Mouse (Mus musculus) neural tube, embryonic 11.5 days (tissue): ENCODE results near the gene Kcnh1. TPM values are rescaled to one million over a fixed set of nuclear protein-coding genes. Genes with fewer than 3 reads are reported as not detected.

ENCODE experiments used
- ATAC-seq: fragments of 200-750 bp; cut with Nextera tagmentation; 2 replicates; pipeline ENCODE4 v1.8.0; 2017; ENCODE audit warnings: moderate number of reproducible peaks, mild to moderate bottlenecking, moderate TSS enrichment, moderate library complexity; ENCODE audit not compliant: insufficient read depth, low FRiP score, low TSS enrichment
- DNase-seq: peaks from one replicate; pipeline ENCODE4 v3.0.0-alpha.2; 2015; ENCODE audit warnings: low spot score
- H3K27ac ChIP-seq: fragments of 300-500 bp; sonication (generic); 2 replicates; pipeline ENCODE4 v1.5.1; 2014; ENCODE audit warnings: low read depth, mild to moderate bottlenecking, low read length
- H3K27me3 ChIP-seq: fragments of 300-500 bp; sonication (generic); 2 replicates; pipeline ENCODE4 v1.6.1; 2014; ENCODE audit warnings: mild to moderate bottlenecking, low read length, mixed read lengths; ENCODE audit not compliant: control insufficient read depth, insufficient read depth
- H3K36me3 ChIP-seq: fragments of 300-500 bp; sonication (generic); 2 replicates; pipeline ENCODE4 v1.6.1; 2014; ENCODE audit warnings: mild to moderate bottlenecking, low read length, moderate library complexity, mixed read lengths; ENCODE audit not compliant: control insufficient read depth, insufficient read depth
- H3K4me1 ChIP-seq: fragments of 300-500 bp; sonication (generic); 2 replicates; pipeline ENCODE4 v1.6.1; 2014; ENCODE audit warnings: low read length, mixed read lengths; ENCODE audit not compliant: control insufficient read depth, insufficient read depth
- H3K4me2 ChIP-seq: fragments of 300-500 bp; sonication (generic); 2 replicates; pipeline ENCODE4 v1.6.1; 2014; ENCODE audit warnings: low read depth, mild to moderate bottlenecking, moderate library complexity
- H3K4me3 ChIP-seq: fragments of 300-500 bp; sonication (generic); 2 replicates; pipeline ENCODE4 v1.5.1; 2014; ENCODE audit warnings: low read depth, low read length
- H3K9ac ChIP-seq: fragments of 300-500 bp; sonication (generic); 2 replicates; pipeline ENCODE4 v1.6.1; 2014; ENCODE audit warnings: mild to moderate bottlenecking, low read length
- H3K9me3 ChIP-seq: fragments of 300-500 bp; sonication (generic); 2 replicates; pipeline ENCODE4 v1.6.1; 2016; ENCODE audit warnings: low read length; ENCODE audit not compliant: control insufficient read depth
- WGBS: fragments of 180-500 bp; shearing (Covaris S2); extraction: QIAGEN DNeasy Blood & Tissue Kit; methylation state at CpG from one replicate; pipeline ENCODE4 v1.1.7; 2014; 5-methylcytosine and 5-hydroxymethylcytosine counted together
- polyA plus RNA-seq: library from polyadenylated mRNA; unstranded; fragments of >200 nt; fragmentation: Nextera tagmentation; extraction: Ambion mirVana; gene quantifications from 2 replicates; pipeline ENCODE4 v1.2.1, GENCODE M21; 2014

Gene Kcnh1
- polyA plus RNA-seq, 1 experiment from 2014 or later = 1.0 TPM

DNA sequence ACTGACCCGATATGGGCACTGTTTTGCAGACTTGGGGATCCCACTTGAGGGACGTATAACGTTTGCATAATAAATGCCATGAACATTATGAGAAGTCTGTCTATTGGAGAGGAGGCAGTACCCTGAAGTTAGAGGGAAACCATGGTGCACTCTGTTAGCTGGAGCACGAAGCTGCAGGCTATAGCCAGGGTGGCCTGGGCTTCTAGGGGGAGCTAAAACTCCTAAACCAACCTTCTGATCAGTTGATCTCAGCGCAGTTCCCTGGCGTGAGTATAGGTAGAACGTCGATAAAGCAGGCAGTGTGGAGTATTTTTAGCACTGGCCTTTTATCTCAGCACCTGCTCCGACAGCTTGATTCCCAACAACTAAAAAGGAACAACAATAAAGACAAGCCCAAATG is 2.1 kb downstream of the Kcnh1 start:
- Histone ChIP-seq H3K9me3 (no peaks in the 10 kb centered on the region), H3K27me3 (peaks cover 14% of the 10 kb centered on the region), H3K36me3 (no peaks in the 10 kb centered on the region), H3K4me1 (no peaks in the 10 kb centered on the region; the same call in 1 of the 2 replicates), H3K4me2 (no peak overlapping the region), H3K4me3 (no peak overlapping the region), H3K27ac (no peak overlapping the region), H3K9ac (no peak overlapping the region)
- no peak for ATAC-seq
- no peak for DNase-seq
- 73% methylated on average over 9 of the region's 9 CpGs for WGBS

DNA sequence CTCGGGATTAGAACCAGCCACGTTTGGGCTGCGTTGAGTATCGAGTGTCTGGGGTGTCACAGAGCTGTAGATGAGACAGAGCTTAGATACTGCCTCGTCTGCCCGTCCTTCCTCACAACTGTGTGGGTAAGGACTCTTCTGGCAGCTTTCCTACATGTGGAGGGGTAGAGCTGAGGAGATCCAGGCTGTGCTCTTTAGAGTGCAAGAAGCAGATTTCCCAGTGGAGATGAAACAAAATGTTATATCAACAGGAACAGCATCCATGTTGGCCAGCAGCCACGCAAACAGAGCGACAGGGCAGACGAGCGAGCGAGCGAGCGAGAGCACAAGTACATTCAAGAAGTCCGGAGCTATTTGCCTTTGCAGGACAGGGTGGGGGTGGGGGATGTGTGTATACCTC is 3.1 kb downstream of the Kcnh1 start:
- ATAC-seq = no peak
- no peak for DNase-seq
- peaks cover 14% of the 10 kb centered on the region for H3K27me3 ChIP-seq
- H3K9ac ChIP-seq = no peak overlapping the region
- no peak overlapping the region for H3K4me2 ChIP-seq
- no peaks in the 10 kb centered on the region for H3K9me3 ChIP-seq
- 80% methylated on average over 14 of the region's 14 CpGs for WGBS
- no peak overlapping the region for H3K4me3 ChIP-seq
- no peaks in the 10 kb centered on the region; the same call in 1 of the 2 replicates for H3K4me1 ChIP-seq
- H3K27ac ChIP-seq = no peak overlapping the region
- no peaks in the 10 kb centered on the region for H3K36me3 ChIP-seq

DNA sequence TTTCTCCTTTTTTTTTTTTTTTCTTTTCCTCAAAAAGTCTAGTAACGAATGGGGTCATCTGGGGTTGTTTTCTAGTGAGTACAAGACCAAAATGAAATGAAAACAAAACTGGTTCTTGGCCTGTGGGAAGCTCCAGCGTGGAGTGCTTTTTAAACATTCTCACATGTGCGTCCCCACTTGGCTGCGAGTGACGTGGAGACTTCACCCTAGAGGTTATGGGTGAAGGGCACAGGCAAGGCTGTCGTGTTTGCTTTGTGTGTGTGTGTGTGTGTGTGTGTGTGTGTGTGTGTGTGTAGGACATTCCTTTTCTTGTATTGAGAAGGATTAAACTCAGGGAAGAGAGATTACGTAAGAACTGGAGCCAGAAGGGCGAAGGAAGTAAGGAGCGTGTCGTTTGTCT is 6.9 kb downstream of the Kcnh1 start:
- WGBS = 70% methylated on average over 10 of the region's 10 CpGs
- Histone ChIP-seq H3K36me3 (no peaks in the 10 kb centered on the region), H3K4me2 (no peak overlapping the region), H3K27me3 (no peaks in the 10 kb centered on the region), H3K4me3 (no peak overlapping the region), H3K4me1 (no peaks in the 10 kb centered on the region), H3K27ac (no peak overlapping the region), H3K9me3 (no peaks in the 10 kb centered on the region), H3K9ac (no peak overlapping the region)
- ATAC-seq = no peak
- no peak for DNase-seq

DNA sequence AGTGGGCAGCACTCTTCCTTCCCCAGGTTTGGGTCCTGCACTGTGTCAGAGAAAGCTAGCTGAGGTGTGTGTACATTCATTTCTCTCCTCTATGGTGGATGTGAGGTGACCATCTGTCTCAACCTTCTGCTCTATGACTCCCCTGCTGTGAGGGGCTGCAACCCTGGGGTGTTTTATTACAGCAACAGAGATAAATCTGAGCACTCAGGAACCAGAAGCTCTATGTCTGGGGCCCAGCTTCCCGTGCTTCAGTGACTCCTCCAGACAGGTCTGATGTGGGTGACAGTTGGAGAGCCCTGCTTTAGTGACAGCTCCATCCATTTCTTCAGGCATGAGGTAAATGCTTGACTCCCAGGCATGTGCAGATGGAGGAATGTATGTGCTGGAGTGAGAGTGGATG is 12.4 kb downstream of the Kcnh1 start:
- DNase-seq (no peak), ATAC-seq (no peak)
- H3K4me2 ChIP-seq = no peak overlapping the region
- H3K9me3 ChIP-seq = no peaks in the 10 kb centered on the region
- WGBS = 13% methylated on average over 1 of the region's 1 CpGs
- no peaks in the 10 kb centered on the region for H3K36me3 ChIP-seq
- H3K4me3 ChIP-seq = no peak overlapping the region
- H3K27ac ChIP-seq = no peak overlapping the region
- H3K4me1 ChIP-seq = no peaks in the 10 kb centered on the region
- no peak overlapping the region for H3K9ac ChIP-seq
- no peaks in the 10 kb centered on the region for H3K27me3 ChIP-seq

DNA sequence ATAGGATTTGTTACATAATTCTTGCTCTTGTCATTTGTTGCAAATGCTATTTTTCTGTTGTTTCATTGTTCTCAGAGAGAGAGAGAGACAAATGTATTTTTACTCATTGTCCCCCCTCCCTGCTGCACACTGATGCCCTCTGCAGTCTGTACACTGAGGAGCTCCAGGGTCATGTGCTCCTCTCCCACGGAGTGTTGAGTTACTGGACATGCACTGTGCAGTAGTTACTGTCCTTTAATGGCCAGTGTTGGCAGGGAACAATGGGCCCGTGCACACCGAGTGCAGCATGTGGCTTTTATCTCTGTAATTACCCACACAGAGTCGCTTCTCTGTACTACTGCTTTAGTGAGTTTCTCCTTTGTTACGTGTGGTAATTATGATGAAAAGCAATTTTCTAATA is 17.4 kb downstream of the Kcnh1 start:
- H3K4me1 ChIP-seq = no peaks in the 10 kb centered on the region
- no peaks in the 10 kb centered on the region for H3K9me3 ChIP-seq
- no peaks in the 10 kb centered on the region for H3K36me3 ChIP-seq
- H3K4me3 ChIP-seq = no peak overlapping the region
- no peak for ATAC-seq
- DNase-seq = no peak
- no peak overlapping the region for H3K4me2 ChIP-seq
- WGBS = 40% methylated on average over 5 of the region's 5 CpGs
- H3K27ac ChIP-seq = no peak overlapping the region
- H3K27me3 ChIP-seq = no peaks in the 10 kb centered on the region
- no peak overlapping the region for H3K9ac ChIP-seq

DNA sequence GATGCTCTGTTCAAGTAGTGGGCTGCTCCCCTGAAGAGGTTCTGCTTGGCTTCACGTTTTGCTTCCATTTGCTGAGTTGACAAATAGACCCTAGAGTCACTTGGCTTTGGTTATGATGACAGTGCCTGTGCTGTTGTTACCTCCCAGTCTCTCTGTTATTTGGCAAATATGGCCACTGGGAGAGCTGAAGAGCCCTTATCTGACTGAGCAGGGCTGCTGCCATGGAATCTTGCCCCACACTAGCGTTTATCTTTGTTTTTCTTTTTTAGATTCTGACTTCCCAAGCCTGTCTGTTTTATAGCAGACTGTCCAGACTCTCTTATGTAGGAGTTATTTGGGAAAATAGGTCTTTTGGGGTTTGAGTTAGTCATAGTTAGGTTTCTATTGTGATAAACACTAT is 21.9 kb downstream of the Kcnh1 start:
- no peaks in the 10 kb centered on the region for H3K4me1 ChIP-seq
- no peak overlapping the region for H3K9ac ChIP-seq
- no peak overlapping the region for H3K4me2 ChIP-seq
- H3K4me3 ChIP-seq = no peak overlapping the region
- no peaks in the 10 kb centered on the region for H3K36me3 ChIP-seq
- no peaks in the 10 kb centered on the region for H3K9me3 ChIP-seq
- 78% methylated on average over 2 of the region's 2 CpGs for WGBS
- ATAC-seq = no peak
- no peaks in the 10 kb centered on the region for H3K27me3 ChIP-seq
- H3K27ac ChIP-seq = no peak overlapping the region
- DNase-seq = no peak

DNA sequence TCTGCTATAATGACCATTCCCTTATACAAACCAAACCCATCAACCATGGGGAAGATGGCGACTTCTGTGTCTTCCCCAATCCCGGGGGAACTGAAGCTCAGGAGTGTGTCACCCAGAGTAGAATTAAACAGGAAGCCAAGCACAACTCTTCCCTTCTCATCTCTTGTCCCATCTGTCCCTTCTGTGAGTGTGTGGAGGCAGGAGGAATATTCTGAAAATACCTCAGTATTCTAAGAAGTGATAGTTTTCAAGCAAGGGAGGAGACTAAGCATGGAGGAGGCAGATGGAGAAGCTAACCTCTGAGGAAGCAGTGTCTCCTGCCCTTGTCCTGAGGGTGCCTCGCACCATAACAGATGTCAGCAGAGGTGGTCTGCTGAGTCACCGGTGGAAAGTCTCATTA is 24.1 kb downstream of the Kcnh1 start:
- no peak overlapping the region for H3K4me2 ChIP-seq
- no peaks in the 10 kb centered on the region for H3K4me1 ChIP-seq
- H3K36me3 ChIP-seq = no peaks in the 10 kb centered on the region
- DNase-seq = no peak
- 89% methylated on average over 4 of the region's 4 CpGs for WGBS
- ATAC-seq = no peak
- H3K4me3 ChIP-seq = no peak overlapping the region
- H3K9ac ChIP-seq = no peak overlapping the region
- H3K9me3 ChIP-seq = no peaks in the 10 kb centered on the region
- no peaks in the 10 kb centered on the region for H3K27me3 ChIP-seq
- no peak overlapping the region for H3K27ac ChIP-seq

DNA sequence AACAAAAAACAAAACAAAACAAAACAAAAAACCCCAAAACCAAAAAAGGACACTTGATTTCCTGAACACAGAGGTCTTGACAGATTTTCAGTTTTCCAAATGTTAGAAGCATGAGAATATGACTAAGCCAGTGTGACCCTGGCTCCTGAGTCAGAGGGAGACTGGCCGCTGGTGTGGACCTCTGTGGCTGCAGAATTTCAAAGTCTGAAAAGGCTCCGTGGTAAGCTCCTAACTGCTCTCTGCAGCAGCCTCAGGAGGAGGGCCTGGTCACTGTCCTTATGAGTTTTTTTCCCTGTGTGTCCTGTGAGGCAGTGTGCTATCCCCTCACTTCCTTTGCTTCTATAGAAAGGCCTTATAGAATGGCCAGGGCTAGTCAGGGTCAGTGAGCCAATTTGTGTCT is 29.6 kb downstream of the Kcnh1 start:
- Histone ChIP-seq H3K9ac (no peak overlapping the region), H3K4me1 (peaks cover 3% of the 10 kb centered on the region; the same call in 1 of the 2 replicates), H3K4me3 (no peak overlapping the region), H3K9me3 (no peaks in the 10 kb centered on the region), H3K27me3 (no peaks in the 10 kb centered on the region), H3K27ac (no peak overlapping the region), H3K4me2 (no peak overlapping the region), H3K36me3 (no peaks in the 10 kb centered on the region)
- whole genome bisulfite sequencing = 42% methylated on average over 2 of the region's 2 CpGs
- ATAC-seq (no peak), DNase-seq (no peak)

DNA sequence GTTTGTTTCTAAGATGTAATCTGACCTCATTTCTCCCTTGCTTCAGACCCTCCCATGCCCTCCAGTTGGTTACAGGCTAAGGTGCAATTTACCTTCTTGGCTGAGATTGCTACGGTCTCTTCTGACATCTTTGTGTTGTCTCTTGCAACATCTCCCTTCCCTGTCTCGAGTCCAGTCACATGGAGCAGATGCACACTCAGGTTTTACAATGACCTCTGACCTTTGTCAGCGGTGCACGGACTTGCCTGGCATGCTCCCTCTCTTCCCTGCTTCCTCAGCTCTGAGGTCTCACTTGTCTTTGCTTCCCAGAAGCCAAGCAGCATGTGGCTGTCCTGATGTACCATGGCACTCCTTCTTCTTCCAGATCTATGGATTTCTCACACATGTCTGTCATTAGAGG is 33.6 kb downstream of the Kcnh1 start:
- WGBS = 48% methylated on average over 4 of the region's 4 CpGs
- H3K27ac ChIP-seq = no peak overlapping the region

More for the DNA sequence above, 33.6 kb downstream of the Kcnh1 start:
- H3K4me3 ChIP-seq = no peak overlapping the region
- H3K9me3 ChIP-seq = no peaks in the 10 kb centered on the region; the same call in 1 of the 2 replicates
- DNase-seq = no peak
- H3K4me1 ChIP-seq = peaks cover 3% of the 10 kb centered on the region; the same call in 1 of the 2 replicates
- H3K36me3 ChIP-seq = no peaks in the 10 kb centered on the region
- no peak overlapping the region for H3K9ac ChIP-seq
- no peak for ATAC-seq
- no peak overlapping the region for H3K4me2 ChIP-seq
- no peaks in the 10 kb centered on the region for H3K27me3 ChIP-seq
